Mouse (Mus musculus) thymus, postnatal 0 days (tissue): ENCODE data around the gene Zfp93. TPM values are rescaled to one million over a fixed set of nuclear protein-coding genes. Genes with fewer than 3 reads are reported as not detected.
"Not testable (repeated sequence)": the region's sequence is repeated elsewhere in the genome, so short reads cannot be mapped to it uniquely, and the experiment has no call there.

ENCODE experiments used
- DNase-seq: peaks from one replicate; pipeline ENCODE4 v3.0.0-alpha.2; 2015; ENCODE audit warnings: low spot score
- polyA plus RNA-seq: library from polyadenylated mRNA; unstranded; fragments of >200 nt; fragmentation: Nextera tagmentation; extraction: Ambion mirVana; gene quantifications from 2 replicates; pipeline ENCODE4 v1.2.1, GENCODE M21; 2015

The Zfp93 gene
- 3.9 and 5.0 TPM in 2 replicates for polyA plus RNA-seq

DNA sequence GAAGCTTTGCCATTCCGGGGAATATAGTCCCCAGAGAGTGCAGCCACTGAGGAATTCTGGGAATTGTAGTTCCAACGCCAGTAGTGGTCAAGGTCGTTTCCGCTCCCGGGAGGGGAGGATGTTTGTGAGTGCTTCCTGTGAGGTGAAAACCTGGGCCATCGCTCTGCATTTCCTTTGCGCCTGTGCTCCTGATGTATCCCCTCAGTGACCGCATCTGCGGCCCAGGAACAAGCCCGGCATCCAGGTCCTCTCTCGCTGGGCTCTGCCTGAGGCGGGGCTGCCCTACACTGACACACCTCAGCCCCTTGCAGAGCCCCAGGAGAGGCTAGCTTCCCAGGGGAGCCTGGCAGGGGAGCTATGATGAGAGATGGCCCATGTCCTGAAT lies at the start of gene Zfp93:
TSS of gene Zfp93 (plus strand) at position 133 of the 385 bp plus-strand sequence.
- peak; percentile 79 for DNase-seq

GRCm38 (mm10) chr7:24237040-24237791 lies 33.0 kb upstream of the Zfp93 start, which contains the start of gene Zfp109:
Zfp109 (minus strand) TSS chr7:24237560.
- peak; percentile 58 for DNase-seq

GRCm38 (mm10) chr7:24253779-24254615 lies 16.2 kb upstream of the Zfp93 start:
- DNase-seq: no peak

DNA sequence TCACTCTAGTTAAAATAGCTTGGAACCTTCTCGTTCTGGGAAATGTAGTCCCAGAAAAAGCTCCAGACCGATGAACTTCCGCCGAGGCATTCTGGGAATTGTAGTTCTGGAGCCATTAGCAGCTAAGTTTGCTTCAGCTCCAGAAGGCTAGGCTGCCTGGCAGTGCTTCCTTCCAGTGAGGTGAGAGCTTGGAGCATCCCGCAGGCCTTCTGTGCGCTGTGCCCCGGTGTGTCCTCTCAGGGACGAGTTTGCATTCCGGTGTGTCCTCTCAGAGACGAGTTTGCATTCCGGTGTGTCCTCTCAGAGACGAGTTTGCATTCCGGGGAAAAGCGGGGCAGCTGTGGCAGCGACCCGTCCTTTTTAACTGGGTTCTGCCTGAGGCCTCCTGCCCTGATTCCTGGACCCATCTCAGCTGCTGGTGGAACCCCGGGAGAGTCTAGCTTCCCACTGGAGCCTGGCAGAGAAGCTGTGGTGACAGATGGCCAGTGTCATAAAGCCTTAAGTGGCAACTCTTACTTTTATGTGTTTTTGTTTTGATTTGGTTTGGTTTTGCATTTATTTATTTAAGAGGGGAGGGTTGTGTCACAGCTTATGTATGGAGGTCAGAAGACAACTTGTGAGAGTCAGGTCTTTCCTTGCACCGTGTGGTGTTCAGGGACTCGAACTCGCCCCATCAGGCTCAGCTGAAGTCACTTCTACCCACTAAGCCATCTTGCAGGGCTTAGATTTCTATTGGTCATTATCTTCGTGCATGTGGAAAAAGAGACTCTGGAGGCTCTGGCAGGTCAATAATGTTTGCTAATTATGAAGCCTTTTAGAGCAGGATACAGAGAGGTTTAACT lies 15.4 kb upstream of the Zfp93 start, which contains the start of gene Zfp108:
TSS of gene Zfp108 (plus strand) at position 162 of the 842 bp plus-strand sequence.
- peak; percentile 72 for DNase-seq

- no peak for DNase-seq
Observed at GRCm38 (mm10) chr7:24259306-24259999, 10.8 kb upstream of the Zfp93 start.

- DNase-seq: no peak
Observed at GRCm38 (mm10) chr7:24260000-24260312, 10.3 kb upstream of the Zfp93 start.

- DNase-seq: peak; percentile 42
Observed at GRCm38 (mm10) chr7:24268176-24269155, 1.8 kb upstream of the Zfp93 start.

DNA sequence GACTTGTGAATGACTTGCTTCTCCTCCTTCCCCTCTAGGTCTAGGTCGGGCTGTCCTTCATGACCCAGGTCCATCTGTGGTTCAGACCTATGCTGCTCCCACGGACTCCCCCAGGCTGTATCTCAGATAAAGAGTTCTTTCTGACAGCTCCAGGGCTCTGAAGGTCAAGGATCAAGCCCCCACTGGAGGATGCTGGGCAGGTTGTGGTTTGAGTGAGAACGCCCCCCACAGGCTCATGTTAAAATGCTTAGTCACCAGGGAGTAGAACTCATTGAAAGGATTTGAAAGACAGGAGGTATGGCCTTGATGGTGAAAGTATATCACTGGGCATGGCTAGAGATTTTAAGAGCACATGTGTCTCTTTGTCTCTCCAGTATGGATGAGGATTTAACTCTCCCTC lies 964 bp upstream of the Zfp93 start:
- DNase-seq: no peak

DNA sequence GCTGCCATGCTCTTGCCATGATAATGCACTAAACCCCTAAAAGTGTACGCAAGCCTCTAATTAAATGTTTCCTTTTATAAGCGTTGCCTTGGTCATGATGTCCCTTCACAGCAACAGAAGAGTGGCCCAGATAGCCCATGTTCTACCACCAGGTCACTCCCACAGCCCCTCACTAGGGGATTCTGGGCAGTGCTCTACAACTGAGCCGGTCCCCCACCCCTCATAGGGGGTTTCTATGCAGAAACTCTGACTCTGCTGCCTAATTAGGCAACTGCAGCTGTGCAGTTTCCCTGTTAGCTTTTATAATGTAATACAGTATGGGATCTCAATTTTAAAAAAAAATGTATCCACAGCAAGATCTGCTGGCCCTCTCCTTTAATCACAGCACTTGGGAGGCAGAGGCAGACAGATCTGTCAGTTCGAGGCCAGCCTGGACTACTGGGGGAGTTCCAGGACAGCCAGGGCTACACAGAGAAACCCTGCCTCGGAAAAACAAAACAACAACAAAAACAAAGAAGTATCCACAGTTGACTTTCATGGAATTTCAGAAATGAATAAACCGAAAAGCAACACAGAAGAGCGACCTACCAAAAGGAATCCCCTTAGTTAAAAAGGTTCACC lies 443 bp upstream of the Zfp93 start:
- no peak for DNase-seq

DNA sequence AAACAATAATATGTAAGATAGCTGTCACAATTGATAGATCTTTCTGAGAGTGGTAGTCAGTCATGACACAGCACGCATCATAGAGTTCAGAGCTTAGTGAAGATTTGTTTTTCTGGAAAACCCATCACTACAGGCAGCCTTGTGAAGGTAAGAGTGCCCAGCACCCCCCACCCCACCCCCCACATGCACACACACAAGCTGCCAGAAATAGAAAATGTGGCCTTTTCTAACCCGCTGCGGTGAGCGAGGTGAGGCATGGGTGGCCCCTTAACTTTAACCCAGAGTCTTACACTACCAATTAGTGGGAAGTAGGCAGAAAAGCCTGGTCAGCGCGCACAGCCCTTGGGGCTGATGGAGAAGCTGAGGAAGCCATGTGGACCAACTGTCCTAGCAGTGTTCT lies 971 bp downstream of the Zfp93 start:
- no peak for DNase-seq

DNA sequence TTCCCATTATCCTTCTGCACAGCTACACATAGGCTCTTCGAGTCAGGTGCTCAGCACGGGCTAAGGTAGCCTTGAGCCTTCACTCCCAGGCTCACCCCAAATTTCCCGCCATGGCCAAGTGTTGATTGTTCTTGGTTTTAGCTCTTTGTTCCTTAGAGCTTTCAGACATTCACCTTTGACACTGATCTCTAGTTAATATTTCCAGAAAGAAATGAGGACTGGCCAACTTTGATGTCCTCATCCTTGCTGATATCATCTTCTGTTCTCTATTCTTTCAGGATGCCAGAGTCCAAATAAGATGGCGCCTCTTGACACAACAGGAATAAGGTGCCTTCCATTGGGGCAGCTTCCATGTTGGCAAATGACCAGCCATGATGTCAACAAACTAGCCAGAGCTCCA lies 4.2 kb downstream of the Zfp93 start:
- no peak for DNase-seq

DNA sequence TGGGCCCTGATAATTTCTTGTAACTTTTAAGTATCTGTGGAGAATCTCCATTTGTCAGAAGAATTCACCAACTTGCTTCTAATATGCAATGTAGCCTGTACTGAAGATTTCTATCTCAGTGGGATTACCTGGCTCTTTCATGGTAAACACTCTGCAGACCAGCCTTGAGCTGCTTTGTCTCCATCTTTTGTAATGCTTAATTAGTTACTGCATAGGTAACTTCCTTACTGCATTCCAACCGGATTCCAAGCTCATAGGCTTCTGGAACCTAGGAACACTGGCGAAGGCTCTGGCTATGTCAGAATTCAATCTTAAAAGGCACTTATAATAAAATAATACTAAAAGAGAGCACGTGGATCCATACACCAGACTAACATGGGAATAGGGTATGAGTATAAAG lies 8.6 kb downstream of the Zfp93 start:
- DNase-seq: not testable (repeated sequence)

- no peak for DNase-seq
Observed at GRCm38 (mm10) chr7:24280031-24280857, 10.0 kb downstream of the Zfp93 start.

DNA sequence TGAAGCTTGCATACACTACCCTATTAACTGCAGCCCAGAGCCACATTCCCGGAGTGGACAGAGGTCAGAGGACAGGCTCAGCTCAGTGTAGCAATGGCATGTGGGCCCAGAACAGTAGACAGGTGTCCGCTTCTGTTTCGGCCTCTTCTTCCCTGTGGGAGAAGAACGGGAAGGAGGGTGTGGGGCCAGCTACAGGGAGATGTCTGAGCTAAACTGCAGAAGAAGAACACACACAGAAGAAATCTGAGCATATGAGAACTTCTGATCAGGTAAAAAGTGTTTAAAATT lies 10.6 kb downstream of the Zfp93 start:
- DNase-seq: no peak

DNA sequence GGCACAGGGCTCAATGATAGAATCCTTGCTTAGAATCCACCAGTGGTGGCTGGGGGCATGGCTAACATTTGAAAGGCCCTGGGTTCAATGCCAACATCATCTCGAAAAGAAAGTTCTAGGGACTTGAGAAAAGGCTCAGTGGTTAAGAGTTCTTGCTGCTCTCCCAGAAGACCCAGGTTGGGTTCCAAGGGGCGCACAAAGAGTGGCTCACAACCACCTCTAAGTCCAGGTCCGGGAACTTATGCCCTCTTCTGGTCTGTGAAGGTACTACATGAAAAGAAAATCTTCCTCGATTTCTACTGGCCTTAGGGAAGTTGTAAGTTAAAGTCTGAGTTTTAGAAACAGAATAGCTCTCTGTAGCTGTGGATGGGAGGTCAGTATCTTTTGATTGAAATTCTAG lies 15.9 kb downstream of the Zfp93 start:
- peak; percentile 25 for DNase-seq

DNA sequence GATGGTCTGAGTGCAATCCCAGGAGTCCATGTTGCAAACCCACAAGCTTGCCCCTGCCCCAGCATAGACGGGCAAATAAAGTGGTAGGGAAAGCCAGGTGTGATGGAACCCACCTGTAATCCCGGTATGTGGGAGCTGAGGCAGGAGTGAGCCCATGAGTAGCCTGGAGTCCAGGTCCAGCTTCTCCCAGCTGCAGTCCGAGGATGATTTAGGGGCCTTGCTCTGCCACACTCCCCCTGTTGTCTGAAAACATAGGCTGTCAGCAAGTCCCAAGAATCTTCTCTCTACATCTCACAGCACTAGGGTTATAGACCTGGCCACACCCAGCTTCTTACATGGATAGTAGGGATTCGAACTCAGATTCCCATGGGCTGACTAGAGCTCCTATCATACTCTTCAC lies 16.7 kb downstream of the Zfp93 start:
- DNase-seq: no peak

DNA sequence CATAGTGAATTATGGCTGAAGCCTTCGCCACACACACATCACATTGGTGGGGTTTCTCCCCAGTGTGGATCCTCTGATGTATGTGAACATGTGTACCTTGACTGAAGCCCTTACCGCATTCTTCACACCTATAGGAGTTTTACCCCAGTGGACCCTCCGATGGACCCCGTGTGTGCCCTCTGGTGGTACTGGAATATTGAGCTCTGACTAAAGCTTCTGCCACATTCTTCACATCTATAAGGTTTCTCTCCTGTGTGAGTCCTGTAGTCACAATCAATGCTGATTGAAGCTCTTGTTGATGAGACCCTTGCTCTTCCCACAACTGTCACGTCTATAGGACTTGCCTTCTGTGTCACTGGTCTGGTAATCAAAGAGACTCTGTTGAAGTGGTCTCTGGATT lies 17.4 kb downstream of the Zfp93 start:
- no peak for DNase-seq

GRCm38 (mm10) chr7:24288512-24288911 lies 18.3 kb downstream of the Zfp93 start:
- DNase-seq: no peak
